ENCODE assay signal across 8 mouse cellular contexts in genomic region chr5:111582004-111582403, GRCm38 (mm10).
DNase-seq lines count a peak whose midpoint lies in the region; ATAC-seq lines count a peak whose summit lies in the region.

No protein-coding gene starts in this region.

- no peaks in the 10 kb centered on the region for H3K9me3 ChIP-seq in neural tube, embryonic 11.5 days (ENCODE audit: control insufficient read depth, low read length)
- no peaks in the 10 kb centered on the region for H3K9me3 ChIP-seq in limb, embryonic 11.5 days (ENCODE audit: control insufficient read depth, low read length)
- H3K9me3 ChIP-seq in stomach, embryonic 16.5 days (replicated peaks; ENCODE audit: control insufficient read depth, low read length), result no peaks in the 10 kb centered on the region

- no peak for ATAC-seq in neural tube, embryonic 11.5 days (ENCODE audit: insufficient read depth, low FRiP score, low TSS enrichment)
- ATAC-seq in limb, embryonic 11.5 days (ENCODE audit: insufficient number of reproducible peaks, low FRiP score, low TSS enrichment, low read depth), result no peak
- ATAC-seq in stomach, embryonic 16.5 days (ENCODE audit: insufficient read depth, low FRiP score), result no peak

- H3K27ac ChIP-seq in neural tube, embryonic 11.5 days (ENCODE audit: low read depth, low read length), result peak overlapping the region; percentile 80
- H3K27ac ChIP-seq in limb, embryonic 11.5 days (replicated peaks; ENCODE audit: low read depth, low read length), result no peak overlapping the region; the same call in 1 of the 2 replicates
- peak overlapping the region; percentile 39 for H3K27ac ChIP-seq in stomach, embryonic 16.5 days (ENCODE audit: low read length)

- 46% methylated on average over 9 of the region's 9 CpGs for WGBS in neural tube, embryonic 11.5 days
- 47% methylated on average over 9 of the region's 9 CpGs for WGBS in limb, embryonic 11.5 days
- WGBS in stomach, embryonic 16.5 days, result 40% methylated on average over 9 of the region's 9 CpGs

- peak overlapping the region; percentile 33 for H3K9ac ChIP-seq in neural tube, embryonic 11.5 days (ENCODE audit: low read length)
- H3K9ac ChIP-seq in limb, embryonic 11.5 days (ENCODE audit: low read length), result no peak overlapping the region
- peak overlapping the region; percentile 63; the same call in 1 of the 2 replicates for H3K9ac ChIP-seq in stomach, embryonic 16.5 days (ENCODE audit: low read length)

- H3K36me3 ChIP-seq in neural tube, embryonic 11.5 days (ENCODE audit: control insufficient read depth, insufficient read depth, low read length), result no peaks in the 10 kb centered on the region
- no peaks in the 10 kb centered on the region for H3K36me3 ChIP-seq in limb, embryonic 11.5 days (ENCODE audit: control insufficient read depth, insufficient read depth, low read length)
- no peaks in the 10 kb centered on the region for H3K36me3 ChIP-seq in stomach, embryonic 16.5 days (ENCODE audit: control insufficient read depth, insufficient read depth, low read length)

- H3K4me2 ChIP-seq in neural tube, embryonic 11.5 days (ENCODE audit: low read depth), result peak overlapping the region; percentile 38
- H3K4me2 ChIP-seq in limb, embryonic 11.5 days (ENCODE audit: low read depth, severe bottlenecking), result peak overlapping the region; percentile 63; the same call in 1 of the 2 replicates
- H3K4me2 ChIP-seq in stomach, embryonic 16.5 days (ENCODE audit: low read depth, low read length), result peak overlapping the region; percentile 54

- DNase-seq in frontal cortex, postnatal 36 days (ENCODE audit: low spot score in 2 of 2), result peak; percentile 34 to 42
- DNase-seq in frontal cortex, postnatal 10 days (ENCODE audit: low spot score in 2 of 2), result no peak
- DNase-seq in neural tube, embryonic 11.5 days (ENCODE audit: low spot score), result no peak
- DNase-seq in neural tube, embryonic 10.5 days (ENCODE audit: extremely low spot score, low spot score), result no peak
- DNase-seq in limb, embryonic 11.5 days (ENCODE audit: low spot score), result no peak
- no peak for DNase-seq in T-cell, adult 2 months (ENCODE audit: low spot score)
- DNase-seq in kidney, postnatal 4 days, result no peak

- no peaks in the 10 kb centered on the region for H3K27me3 ChIP-seq in neural tube, embryonic 11.5 days (ENCODE audit: control insufficient read depth, insufficient read depth, low read length)
- no peaks in the 10 kb centered on the region for H3K27me3 ChIP-seq in limb, embryonic 11.5 days (ENCODE audit: control insufficient read depth, insufficient read depth, low read length)
- H3K27me3 ChIP-seq in stomach, embryonic 16.5 days (ENCODE audit: control insufficient read depth, insufficient read depth, low read length), result 0 out of 2 replicates have a peak, but pooled peaks cover 3% of the 10 kb centered on the region

- H3K4me3 ChIP-seq in neural tube, embryonic 11.5 days (ENCODE audit: low read depth, low read length), result no peak overlapping the region
- no peak overlapping the region for H3K4me3 ChIP-seq in limb, embryonic 11.5 days (ENCODE audit: low read depth, low read length)
- H3K4me3 ChIP-seq in stomach, embryonic 16.5 days (replicated peaks; ENCODE audit: low read length), result 0 out of 2 replicates have a peak overlapping the region, but pooled peaks have one; percentile 36

- H3K4me1 ChIP-seq in neural tube, embryonic 11.5 days (ENCODE audit: control insufficient read depth, insufficient read depth, low read length), result peaks cover 43% of the 10 kb centered on the region
- peaks cover 36% of the 10 kb centered on the region for H3K4me1 ChIP-seq in limb, embryonic 11.5 days (ENCODE audit: control insufficient read depth, insufficient read depth, low read length)
- peaks cover 42% of the 10 kb centered on the region for H3K4me1 ChIP-seq in stomach, embryonic 16.5 days (ENCODE audit: control insufficient read depth, insufficient read depth, low read length)

Comparison
In these comparisons a context has a peak if more than half of its experiments do, and no peak if none do; other contexts are left out.
1. DNase-seq: peak in frontal cortex, postnatal 36 days (2 of 2); none in frontal cortex, postnatal 10 days (0 of 2), neural tube, embryonic 11.5 days (single experiment), neural tube, embryonic 10.5 days (single experiment), limb, embryonic 11.5 days (single experiment), T-cell, adult 2 months (single experiment) and kidney, postnatal 4 days (0 of 2).
2. Peak in every context shown above with its lines, with median percentiles within 50 percentile points of each other: H3K4me2 ChIP-seq.